Mouse (Mus musculus) retina, postnatal 7 days (tissue): ENCODE data around the gene 4930550C14Rik.
A peak's percentile ranks its signal among the peaks of the same experiment; 100 is the strongest.

Source experiments
- DNase-seq: peaks from one replicate; pipeline ENCODE4 v3.0.0-alpha.2; 2012; ENCODE audit warnings: low read depth, low spot score

The 4930550C14Rik gene

DNA sequence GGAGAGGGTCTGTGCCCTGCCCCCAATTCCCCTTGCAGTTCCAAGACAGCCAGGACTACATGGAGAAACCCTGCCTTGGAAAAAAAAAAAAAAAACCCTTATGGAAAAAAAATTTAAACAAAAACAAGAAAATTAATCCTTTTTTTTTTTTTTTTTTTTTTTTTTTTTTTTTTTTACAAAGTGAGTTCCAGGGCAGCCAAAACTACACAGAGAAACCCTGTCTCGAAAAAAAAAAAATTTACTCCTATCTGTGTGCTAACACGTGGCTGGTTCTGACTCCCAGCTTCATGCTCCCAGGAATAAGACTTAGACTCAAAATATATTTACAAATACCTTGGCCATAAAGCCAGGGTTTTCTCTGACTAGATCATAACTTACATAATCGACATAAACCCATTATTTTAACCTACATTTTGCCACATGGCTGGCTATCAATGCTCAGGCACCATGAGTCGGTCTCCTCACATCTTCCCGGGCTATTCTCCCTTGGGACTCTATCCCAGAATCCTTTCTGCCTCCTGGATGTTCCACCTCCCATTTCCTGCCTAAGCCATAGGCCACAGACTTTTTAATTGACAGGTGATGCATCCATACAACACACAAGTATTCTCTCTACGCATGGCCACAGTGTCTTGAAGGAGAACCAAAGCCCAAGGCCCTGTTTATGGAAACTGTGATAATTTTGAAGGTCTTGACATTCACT, 2.1 kb downstream of the 4930550C14Rik start:
- no peak for DNase-seq

DNA sequence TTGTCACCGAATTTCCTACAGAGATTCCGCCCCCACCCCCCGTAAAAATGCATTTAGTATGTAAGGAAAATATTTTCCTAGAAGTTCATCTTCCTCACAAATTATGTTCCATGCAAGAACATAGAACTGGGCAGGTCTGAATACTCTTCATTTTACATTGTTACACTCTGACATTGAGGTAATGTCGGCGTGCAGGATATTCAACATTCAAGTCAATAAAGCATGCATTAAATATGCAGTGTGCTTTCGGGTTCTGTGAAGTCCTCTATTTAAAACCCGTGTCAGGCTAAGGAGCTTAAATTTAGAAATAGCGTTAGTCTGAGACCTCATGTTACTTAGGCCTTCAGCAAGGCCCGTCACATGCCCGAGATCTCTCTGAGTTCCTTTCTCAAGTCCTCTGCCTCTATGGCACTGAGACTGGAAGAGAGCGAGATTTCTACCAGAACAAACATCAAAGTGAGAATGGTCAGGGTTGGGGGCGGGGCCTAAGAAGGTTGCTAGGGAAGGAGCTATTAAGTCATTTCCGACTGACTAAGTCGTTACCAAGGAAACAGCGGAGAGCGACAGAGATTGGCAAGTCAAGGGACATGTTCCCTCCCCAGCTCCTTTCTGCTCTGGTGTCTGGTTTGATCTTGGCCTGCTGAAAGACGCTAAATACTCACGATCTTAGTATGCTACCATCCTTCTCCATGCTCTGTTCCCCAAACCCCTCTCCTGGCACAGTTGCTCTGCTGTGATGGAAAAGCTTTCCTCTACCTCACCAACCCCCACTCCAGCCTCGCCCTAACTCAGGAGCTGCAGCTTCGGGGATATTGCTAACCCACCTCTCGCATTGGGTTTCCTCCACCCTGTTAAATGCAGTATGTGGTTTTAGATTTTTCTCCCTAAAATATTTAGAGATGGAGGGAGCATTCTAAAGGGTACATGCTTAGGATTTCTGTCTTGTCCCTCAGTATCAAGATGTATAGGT, 2.9 kb downstream of the 4930550C14Rik start:
- peak; percentile 49 for DNase-seq

DNA sequence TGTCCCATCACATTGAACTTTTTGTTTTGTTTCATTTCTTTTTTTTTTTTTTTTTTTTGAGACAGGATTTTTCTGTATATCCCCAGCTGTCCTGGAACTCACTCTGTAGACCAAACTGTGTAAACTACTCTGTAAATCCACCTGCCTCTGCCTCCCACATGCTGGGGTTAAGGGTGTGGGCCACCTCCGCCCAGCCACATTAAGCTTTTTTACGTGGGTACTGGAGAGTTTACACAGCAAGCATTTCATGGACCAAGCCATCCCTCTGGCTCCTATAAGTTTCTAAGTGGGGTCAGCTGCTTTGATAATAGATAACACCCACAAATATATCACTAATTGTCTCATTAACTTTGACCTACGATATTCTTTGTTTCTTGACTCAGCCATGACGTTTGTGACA, 6.4 kb downstream of the 4930550C14Rik start:
- no peak for DNase-seq

DNA sequence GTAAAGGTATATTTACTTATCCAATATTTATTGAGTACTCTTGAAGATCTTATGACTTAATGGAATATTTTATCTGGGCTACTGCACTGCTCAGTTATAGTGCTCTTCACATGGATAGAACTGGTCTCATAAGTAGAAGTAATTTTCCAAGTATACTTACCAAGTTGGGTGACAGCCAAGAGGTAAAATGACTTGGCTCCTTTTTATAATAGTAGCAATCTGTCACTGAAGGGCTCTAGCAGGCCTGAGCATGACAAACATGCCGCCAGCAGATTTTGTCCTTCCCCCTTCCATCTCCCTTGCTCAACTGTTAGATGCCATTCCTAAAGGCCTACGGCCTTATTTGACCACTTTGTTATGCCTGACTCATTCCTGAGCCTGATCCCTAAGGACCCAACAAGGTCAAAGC, 6.8 kb downstream of the 4930550C14Rik start:
- no peak for DNase-seq

DNA sequence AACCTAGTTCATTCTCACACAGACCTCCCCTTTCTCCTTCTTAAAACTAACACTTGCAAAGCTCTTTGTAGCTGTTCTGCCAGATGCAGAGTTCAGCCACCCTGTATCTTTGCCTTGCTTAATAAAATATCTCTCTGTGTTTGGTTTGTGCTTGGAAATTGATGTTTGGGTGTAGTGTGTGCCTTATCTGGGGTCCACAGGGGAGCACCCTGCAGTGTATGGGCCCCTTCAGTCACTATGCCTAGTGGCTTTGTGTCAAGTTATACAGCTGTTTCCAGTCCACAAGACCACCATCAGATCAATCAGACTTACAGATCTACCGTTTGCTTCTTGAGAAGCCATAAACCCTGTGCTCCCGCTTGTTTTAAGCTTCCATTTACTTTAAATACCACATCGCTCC, 7.3 kb downstream of the 4930550C14Rik start:
- no peak for DNase-seq

DNA sequence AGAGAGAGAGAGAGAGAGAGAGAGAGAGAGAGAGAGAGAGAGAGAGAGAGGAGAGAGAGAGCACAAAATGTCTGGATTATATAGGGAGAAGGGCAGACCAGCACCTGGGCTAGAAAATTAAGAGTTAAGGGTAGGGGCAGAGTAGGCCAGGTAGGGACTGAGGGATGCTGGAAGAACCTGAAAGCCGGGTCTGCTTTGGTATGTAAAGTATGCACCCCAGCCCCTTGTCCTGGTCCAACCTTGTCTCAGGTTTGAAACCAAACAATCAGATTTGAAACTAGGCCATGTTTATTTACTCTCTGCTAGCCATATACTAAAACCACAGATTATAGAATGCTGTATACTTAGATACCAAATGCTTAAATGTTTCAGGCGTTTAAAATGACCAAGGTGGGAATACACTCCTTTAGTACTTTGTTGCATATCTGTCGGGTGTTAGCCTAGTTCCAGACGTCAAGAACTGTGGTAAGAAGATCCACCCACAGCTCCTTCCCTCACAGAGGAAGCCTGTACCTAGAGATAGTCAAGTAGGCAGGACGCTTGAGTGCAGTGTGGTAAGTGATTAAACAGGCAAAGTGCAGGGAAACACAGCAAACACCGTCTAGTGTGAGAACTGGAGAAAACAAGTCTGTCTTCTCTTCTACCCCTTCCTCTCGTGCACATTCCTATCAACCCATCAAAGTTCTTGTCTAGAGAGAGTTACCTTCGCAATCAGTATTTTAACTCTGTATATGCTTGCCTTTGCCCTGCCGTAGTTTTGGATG, 20.2 kb downstream of the 4930550C14Rik start:
- no peak for DNase-seq

DNA sequence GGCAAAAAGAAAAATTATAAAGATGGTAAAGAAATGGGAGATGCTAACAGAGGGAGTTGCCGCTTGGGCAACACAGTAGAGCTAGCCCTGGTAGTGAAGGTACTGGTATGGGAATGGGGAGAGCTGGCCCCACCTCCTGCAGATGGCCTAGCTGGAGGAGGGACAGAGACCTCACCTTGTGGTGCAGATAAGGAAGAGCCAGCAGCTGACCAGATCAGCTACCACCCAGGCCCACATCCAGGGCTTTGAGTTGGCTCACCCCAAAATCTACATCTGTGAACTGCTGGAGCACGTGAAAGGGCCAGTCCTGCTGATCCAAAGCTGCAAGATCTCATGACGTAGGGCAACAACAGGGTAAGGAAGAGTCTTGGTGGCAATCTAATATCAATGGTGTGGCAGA, 24.6 kb downstream of the 4930550C14Rik start:
- no peak for DNase-seq

DNA sequence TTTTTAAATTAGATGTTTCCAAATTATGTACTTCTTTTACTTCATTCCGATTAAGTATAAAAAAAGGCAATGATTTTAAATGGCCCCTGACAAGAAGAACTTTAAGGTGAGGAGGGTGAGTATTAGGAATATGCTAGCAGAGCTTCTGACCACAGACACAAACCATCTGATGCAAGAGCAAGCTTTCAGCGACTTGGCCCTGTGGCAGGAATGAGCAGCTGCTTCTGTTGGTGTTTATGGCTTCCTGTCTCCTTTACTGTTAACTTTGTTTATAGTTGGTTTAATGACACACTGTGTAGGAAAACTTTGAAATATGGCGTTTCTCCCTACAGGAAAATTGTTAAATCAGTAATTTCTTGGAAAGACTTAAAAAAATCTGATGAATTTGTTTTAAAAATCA, 25.5 kb downstream of the 4930550C14Rik start:
- no peak for DNase-seq

DNA sequence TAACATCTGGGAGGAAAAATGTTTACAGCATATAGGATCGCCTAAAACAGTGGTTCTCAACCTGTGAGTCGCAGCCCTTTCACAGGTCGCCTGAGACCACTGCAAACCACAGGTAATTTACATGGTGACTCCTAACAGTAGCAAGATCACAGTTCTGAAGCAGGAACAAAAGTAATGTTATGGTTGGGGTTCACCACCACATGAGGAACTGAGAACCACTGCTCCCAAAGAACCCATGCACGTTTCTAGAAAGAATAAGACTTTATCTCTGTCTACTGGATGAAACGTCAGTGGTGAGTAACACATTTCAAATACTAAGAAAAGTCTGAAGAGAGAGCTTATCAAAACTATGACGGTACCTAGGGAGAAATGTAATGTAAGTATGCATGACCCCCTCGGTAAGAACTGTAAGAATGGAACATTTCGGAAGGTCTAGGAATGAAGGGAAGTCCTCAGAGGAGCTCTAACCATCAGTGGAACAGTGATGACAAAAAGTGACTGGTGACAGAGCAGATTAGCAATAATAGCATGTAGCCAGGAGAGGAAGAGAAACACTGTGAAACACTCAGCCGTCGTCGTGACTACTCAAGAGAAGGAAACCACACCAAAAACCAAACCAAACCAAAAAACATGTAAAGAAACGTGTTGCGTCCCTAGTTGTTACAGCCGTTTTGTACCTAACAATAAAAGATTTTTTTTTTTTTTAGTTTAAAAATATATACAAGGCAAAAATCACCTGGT, 33.9 kb downstream of the 4930550C14Rik start:
- no peak for DNase-seq

DNA sequence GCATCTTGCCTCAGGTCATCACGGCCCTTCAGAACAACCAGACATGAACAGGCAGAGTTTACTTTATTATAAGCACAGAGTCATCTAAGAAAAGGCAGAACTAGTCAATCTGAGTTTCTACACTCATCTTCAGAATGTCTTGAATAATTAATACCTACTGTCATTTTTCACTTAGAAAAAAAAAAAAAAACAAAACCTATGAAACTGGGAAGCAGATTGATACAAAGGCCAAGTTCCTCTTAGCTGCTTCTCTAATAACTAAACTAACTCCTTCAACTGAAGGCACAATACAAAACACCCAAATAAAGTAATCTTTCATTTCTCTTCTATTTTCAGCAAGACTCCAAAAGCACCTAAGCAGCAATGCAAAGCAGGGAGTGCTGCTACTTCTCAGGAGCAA, 48.5 kb downstream of the 4930550C14Rik start:
- no peak for DNase-seq

DNA sequence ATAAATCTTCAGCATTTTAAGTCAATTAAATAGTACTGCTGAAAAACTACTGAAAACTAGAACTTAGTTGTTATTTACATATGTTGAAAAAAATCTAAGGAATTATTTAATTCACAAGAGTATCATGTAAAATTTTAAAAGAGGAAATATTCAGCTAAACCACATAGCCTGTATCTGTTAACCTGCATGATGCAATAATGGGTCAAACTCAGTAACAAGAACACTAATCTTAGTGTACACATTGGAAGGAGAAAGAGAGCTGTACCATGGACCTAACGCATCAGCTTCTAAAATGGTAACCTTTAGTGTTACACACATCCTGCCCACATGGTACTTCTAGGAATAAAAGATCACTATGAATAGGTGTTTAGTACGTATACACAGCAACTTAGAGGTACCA, 49.9 kb downstream of the 4930550C14Rik start:
- DNase-seq: no peak

DNA sequence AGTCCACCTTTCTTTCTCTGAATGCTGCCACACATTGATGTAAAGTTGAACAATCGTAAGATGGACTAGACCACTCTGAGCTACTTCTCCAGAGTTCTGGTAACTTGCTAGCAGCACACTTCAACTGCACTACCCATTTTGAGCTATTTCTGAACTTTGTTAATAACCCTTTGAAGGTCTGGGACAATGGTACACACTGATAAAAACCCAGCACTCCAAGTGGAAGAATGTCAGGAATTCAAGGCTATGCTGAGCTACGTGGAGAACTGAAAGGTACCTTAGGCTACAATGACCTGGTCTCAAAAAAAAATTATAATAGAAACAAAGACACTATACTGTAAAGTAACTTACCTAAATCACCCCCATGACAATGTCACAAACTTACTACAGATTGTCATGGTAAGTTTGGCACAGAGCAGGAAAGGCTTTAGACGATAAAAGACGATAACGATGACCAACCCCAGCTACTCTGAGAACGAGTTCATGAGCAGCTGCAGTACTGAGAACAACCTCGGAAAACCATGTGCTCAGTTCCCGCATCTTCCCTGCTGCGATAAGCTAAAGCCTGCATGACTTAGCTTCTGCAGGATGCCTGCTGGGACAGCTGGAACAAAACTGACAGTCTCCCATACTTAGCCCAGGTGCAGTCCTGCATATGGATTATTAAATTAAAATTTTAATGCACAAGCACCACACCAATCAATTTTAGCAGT, 70.8 kb downstream of the 4930550C14Rik start:
- no peak for DNase-seq
